Mouse (Mus musculus): ENCODE data around the gene Sstr4.

Sstr4 gene

DNA sequence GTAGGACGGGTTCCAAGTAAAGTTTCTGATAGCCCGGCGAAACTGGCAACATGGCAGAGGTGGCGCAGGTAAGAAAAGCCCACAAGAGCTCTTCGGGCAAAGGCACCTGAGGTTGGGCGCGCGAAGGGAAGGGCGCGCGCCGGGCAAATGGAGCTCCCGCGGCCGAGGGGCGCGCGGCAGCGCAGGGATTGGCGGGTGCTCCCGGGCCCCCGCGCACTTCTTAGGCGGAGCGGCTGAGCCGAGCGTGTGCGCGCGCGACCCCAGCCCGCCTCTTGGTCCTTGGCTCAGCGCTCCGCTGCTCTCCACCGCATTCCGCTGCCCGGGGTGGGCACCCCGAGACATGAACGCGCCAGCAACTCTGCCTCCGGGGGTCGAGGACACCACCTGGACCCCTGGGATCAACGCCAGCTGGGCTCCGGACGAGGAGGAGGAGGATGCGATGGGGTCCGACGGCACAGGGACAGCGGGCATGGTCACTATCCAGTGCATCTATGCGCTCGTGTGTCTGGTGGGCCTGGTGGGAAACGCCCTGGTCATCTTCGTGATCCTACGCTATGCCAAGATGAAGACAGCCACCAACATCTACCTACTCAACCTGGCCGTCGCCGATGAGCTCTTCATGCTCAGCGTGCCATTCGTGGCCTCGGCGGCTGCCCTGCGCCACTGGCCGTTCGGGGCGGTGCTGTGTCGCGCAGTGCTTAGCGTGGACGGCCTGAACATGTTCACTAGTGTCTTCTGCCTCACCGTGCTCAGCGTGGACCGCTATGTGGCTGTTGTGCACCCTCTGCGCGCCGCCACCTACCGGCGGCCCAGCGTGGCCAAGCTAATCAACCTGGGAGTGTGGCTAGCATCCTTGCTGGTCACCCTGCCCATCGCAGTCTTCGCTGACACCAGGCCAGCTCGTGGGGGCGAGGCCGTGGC is at the start of gene Sstr4:
Gene Sstr4, plus strand, starts transcription at position 214 of the 921 bp plus-strand sequence.
- no peak for DNase-seq (ENCODE audit: low spot score in 2 of 2)

DNA sequence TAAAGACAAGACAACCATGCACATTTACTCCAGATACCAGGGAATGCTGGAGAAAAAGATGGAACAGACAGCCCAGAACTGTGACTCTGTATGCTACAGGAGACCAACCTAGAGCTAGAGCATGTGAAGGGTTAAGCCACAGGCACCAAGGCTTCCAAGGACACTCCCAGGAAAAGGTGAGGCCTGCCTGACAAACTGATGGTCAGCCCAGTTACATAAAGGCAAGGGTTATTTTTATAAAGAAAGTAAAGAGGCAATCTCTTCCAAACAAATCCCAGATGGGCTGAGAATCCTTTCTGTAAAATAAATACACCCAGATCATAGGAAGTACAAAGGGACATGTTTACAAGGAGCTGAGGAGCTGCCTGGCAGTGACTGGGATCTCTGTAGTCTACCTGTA is 49.8 kb upstream of the Sstr4 start:
- no peak for DNase-seq (ENCODE audit: low spot score in 2 of 2)

- DNase-seq (ENCODE audit: low spot score in 2 of 2) = no peak
Observed at GRCm38 (mm10) chr2:148346976-148347375, 48.2 kb upstream of the Sstr4 start.

- DNase-seq (ENCODE audit: low spot score in 2 of 2) = no peak
Observed at GRCm38 (mm10) chr2:148349509-148350307, 45.4 kb upstream of the Sstr4 start.

- no peak for DNase-seq (ENCODE audit: low spot score in 2 of 2)
Observed at GRCm38 (mm10) chr2:148350460-148350859, 44.7 kb upstream of the Sstr4 start.

DNA sequence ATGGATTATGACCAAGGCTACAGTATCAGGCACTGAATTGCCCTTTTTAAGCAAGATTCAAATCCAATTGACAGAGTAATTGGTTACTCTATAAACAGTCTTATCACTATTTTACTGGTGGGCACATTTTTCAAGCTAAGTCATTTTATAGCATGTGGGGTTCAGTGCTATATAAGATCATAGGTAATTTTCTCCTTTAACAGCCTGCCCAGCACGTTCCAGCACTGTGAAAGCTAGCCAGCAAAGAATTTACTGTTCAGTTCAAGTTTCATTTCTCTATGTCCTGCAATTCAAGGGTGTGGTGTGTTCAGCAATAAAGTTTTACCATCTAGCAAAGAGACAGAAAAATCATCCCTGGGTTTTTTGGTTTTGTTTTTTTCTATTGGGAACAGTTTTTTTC is 42.5 kb upstream of the Sstr4 start:
- DNase-seq (ENCODE audit: low spot score in 2 of 2) = no peak

DNA sequence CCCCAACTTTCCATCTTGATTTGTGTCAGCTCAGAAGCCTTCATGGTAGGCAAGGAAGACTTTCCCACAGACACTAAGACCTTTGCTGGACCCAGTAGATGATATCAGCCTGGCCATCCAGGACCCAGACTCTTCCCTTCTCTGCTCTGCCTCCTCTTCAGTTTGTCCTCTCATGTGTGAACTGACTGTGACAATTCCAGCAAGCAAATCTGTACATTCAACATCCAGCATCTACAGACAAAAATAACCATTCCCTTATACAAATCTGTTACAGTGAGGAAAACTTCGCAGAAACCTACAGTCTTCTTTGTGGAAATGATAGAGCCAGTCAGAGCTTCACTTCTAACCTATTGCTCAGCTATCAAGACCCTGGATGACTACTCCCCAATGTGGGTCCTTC is 38.0 kb upstream of the Sstr4 start:
- no peak for DNase-seq (ENCODE audit: low spot score in 2 of 2)

DNA sequence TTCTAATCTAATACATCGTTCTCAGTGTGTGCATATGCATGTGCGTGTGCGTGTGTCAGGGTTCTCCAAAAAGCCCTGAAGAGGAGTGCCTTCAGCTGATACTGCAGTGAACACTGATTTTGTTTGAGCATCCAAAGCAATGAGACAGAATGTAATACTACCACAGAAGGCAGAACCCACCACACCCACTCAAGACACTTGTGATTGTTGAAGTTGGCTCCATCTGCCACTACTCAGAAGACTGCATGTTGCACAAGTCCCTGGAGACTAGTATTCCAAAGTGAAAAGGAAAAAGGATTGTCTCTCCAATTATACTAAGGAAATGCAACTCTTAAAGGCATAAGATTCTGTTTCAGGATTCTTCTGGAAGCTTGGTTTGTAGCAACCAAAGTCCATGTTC is 30.6 kb upstream of the Sstr4 start:
- DNase-seq (ENCODE audit: low spot score in 2 of 2) = no peak

DNA sequence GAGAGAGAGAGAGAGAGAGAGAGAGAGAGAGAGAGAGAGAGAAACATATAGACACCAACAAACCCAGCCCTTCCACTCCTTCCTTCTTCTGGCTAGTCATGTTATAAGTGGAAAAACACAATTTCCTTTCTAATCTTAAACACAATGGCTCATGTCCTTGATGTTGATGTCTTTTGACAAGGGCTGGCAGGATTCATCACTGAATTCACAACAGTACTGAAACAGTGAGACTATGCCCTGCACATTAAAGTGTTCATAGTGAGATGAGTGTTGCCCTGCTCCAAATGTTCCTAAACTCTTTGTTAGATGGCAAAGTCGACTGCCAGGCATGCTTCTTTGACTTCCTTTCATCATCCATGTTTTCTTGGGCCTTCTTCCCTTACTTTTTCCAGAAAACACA is 29.9 kb upstream of the Sstr4 start:
- DNase-seq (ENCODE audit: low spot score in 2 of 2) = no peak

DNA sequence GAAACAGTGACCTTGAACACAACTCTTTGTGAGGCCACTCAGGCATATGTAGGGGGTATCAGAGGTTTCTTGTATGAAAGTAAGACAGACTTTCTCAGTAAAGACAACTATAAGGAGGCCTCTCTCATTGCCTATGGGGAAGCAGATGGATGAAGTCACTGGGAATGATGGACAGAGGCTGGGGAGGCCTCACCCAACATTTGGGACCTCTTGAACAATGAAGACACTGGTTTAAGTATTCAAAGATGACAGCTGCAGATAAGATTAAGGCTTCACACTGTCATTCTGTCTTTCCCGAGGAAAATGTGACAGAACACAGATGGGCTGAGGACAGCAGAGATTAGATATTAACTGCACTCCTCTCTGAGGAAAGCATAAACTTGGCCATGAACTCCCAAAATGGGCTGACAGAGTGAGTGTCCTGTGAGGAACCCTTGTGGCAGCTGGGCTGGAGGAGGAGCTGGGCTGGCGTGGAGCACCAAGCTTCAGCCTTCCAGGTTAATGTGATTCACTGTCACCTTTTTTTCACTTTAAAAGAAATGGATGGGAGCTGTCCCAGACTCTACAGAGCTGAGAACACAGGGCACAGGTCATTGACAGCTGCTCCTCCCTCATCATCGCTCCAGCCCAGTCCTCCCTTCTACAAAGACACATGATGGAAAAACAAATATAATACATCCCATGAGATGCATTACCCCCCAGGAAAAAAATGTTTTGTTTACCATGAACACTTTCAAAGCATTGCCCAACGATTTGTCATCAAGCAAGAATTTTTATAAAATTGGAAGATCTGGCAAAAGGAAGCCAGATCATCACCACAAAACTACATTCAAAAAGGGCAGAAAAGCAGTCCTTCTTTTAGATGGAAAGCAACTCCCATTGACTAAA is 23.2 kb upstream of the Sstr4 start:
- DNase-seq (ENCODE audit: low spot score in 2 of 2) = peak in 1 of 2 experiments; percentile 7

- no peak for DNase-seq (ENCODE audit: low spot score in 2 of 2)
Observed at GRCm38 (mm10) chr2:148373602-148374071, 21.5 kb upstream of the Sstr4 start.

GRCm38 (mm10) chr2:148375326-148376150 is 19.6 kb upstream of the Sstr4 start:
- DNase-seq (ENCODE audit: low spot score in 2 of 2) = peak; percentile 9 to 16

GRCm38 (mm10) chr2:148378817-148379342 is 16.3 kb upstream of the Sstr4 start:
- no peak for DNase-seq (ENCODE audit: low spot score in 2 of 2)

DNA sequence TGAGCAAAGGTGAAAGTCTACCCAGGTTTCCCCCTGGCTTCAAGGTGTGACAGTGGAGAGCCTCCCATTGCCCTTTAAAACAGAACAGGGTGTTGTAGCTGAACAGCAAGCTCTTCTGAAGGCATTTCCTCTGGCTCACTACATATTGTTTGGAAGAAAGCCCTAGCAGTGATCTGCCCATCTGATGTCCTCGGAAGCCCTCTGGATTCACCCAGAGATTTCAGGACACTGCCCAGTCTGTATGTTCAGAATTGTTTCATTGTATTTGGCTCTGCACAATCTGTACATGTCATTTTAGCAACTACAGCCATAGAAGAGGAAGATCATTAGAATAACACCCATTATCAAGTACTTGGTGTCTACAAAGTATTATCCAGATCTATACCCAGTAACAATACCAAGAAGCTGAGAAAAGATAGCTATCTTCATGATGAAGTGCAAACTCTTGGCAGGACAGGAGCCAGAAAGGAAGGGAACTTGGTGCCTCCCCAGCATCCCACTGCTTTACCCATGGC is 15.2 kb upstream of the Sstr4 start:
- no peak for DNase-seq (ENCODE audit: low spot score in 2 of 2)

- no peak for DNase-seq (ENCODE audit: low spot score in 2 of 2)
Observed at GRCm38 (mm10) chr2:148381076-148381475, 14.1 kb upstream of the Sstr4 start.

- DNase-seq (ENCODE audit: low spot score in 2 of 2) = no peak
Observed at GRCm38 (mm10) chr2:148386476-148386875, 8.7 kb upstream of the Sstr4 start.

- DNase-seq (ENCODE audit: low spot score in 2 of 2) = no peak
Observed at GRCm38 (mm10) chr2:148386927-148387326, 8.2 kb upstream of the Sstr4 start.

- DNase-seq (ENCODE audit: low spot score in 2 of 2) = no peak
Observed at GRCm38 (mm10) chr2:148387652-148388581, 7.2 kb upstream of the Sstr4 start.

GRCm38 (mm10) chr2:148393149-148393548 is 2.0 kb upstream of the Sstr4 start:
- DNase-seq (ENCODE audit: low spot score in 2 of 2) = no peak
